Mouse (Mus musculus) lung, embryonic 14.5 days (tissue): Measurements from ENCODE around the gene 1700113H08Rik. TPM values are rescaled to one million over a fixed set of nuclear protein-coding genes. Genes with fewer than 3 reads are reported as not detected.

Experiments used
- ATAC-seq: fragments of 200-750 bp; cut with Nextera tagmentation; 2 replicates; pipeline ENCODE4 v1.8.0; 2017; ENCODE audit warnings: mild to moderate bottlenecking, moderate TSS enrichment, moderate library complexity; ENCODE audit not compliant: insufficient read depth
- DNase-seq: peaks from one replicate; pipeline ENCODE4 v3.0.0-alpha.2; 2015
- H3K27ac ChIP-seq: fragments of 300-500 bp; sonication (generic); 2 replicates; pipeline ENCODE4 v1.5.1; 2014; ENCODE audit warnings: low read depth, mild to moderate bottlenecking, moderate library complexity
- H3K27me3 ChIP-seq: fragments of 300-500 bp; sonication (generic); 2 replicates; pipeline ENCODE4 v1.6.1; 2014; ENCODE audit warnings: low read length, control low read depth; ENCODE audit not compliant: insufficient read depth
- H3K36me3 ChIP-seq: fragments of 300-500 bp; sonication (generic); 2 replicates; pipeline ENCODE4 v1.6.1; 2014; ENCODE audit warnings: control low read depth; ENCODE audit not compliant: insufficient read depth
- H3K4me1 ChIP-seq: fragments of 300-500 bp; sonication (generic); 2 replicates; pipeline ENCODE4 v1.6.1; 2014; ENCODE audit warnings: antibody characterized with exemption, control low read depth; ENCODE audit not compliant: insufficient read depth
- H3K4me2 ChIP-seq: fragments of 300-500 bp; sonication (generic); 2 replicates; pipeline ENCODE4 v1.6.1; 2014; ENCODE audit warnings: mild to moderate bottlenecking
- H3K4me3 ChIP-seq: fragments of 300-500 bp; sonication (generic); 2 replicates; pipeline ENCODE4 v1.5.1; 2014; ENCODE audit warnings: low read depth, low read length
- H3K9ac ChIP-seq: fragments of 300-500 bp; sonication (generic); 2 replicates; pipeline ENCODE4 v1.6.1; 2014
- H3K9me3 ChIP-seq: fragments of 300-500 bp; sonication (generic); 2 replicates; pipeline ENCODE4 v1.6.1; 2016; ENCODE audit warnings: low read depth, low read length, control low read depth
- CTCF ChIP-seq: IDR thresholded peaks from 2 replicates; pipeline ENCODE4 v1.5.1; 2016; ENCODE audit warnings: antibody characterized with exemption, low read depth
- WGBS: fragments of 180-500 bp; shearing (Covaris S2); extraction: QIAGEN DNeasy Blood & Tissue Kit; methylation state at CpG from one replicate; pipeline ENCODE4 v1.1.7; 2014; 5-methylcytosine and 5-hydroxymethylcytosine counted together
- polyA plus RNA-seq: library from polyadenylated mRNA; unstranded; fragments of >200 nt; fragmentation: Nextera tagmentation; extraction: Ambion mirVana; gene quantifications from 2 replicates; pipeline ENCODE4 v1.2.1, GENCODE M21; 2014

1700113H08Rik gene
- polyA plus RNA-seq, 1 experiment from 2014 or later = not detected

DNA sequence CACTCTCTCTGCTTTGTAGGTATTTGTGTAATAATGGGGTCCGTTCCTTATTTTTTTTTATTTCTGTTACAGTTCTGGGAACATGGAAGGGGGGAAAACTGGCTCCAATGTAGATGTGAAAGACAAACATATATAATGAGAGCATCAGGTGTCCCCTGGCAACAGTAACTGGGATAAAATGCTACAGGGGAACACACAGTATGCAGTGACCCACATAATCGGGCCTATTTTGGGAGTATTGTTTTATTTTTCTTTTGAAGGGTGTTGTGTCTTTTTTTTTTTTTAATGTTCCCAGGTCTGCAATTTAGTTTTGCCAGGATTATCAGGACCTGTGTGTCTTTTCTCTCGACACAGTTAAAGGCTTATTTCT, 44.1 kb downstream of the 1700113H08Rik start:
- ATAC-seq (no peak), DNase-seq (no peak)
- H3K27me3 ChIP-seq = no peaks in the 10 kb centered on the region
- H3K27ac ChIP-seq = no peak overlapping the region
- WGBS = 58% methylated on average over 3 of the region's 3 CpGs
- no peak for TF ChIP-seq CTCF
- no peaks in the 10 kb centered on the region for H3K4me1 ChIP-seq
- H3K9ac ChIP-seq = no peak overlapping the region
- H3K4me3 ChIP-seq = no peak overlapping the region
- no peaks in the 10 kb centered on the region for H3K9me3 ChIP-seq
- no peaks in the 10 kb centered on the region for H3K36me3 ChIP-seq
- no peak overlapping the region for H3K4me2 ChIP-seq

DNA sequence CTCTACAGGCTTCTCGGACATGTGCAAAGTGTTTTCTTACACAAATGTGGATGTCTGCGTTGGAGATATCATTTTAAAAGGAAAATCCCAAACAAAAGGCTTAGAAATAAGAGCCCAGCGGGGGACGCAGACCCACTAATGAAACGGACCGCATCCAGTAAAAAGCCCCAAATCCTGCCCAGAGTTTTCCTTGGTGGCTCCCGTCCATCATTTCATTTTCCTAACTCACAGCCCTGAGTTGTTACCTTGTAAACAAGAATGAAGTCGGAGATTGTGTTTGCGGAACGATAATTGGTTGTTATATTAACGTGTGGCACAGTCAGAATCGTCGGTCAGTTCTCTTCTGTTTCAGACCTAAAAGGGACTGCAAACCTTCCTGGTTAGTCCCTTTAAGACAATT, 44.6 kb downstream of the 1700113H08Rik start:
- Histone ChIP-seq H3K4me2 (no peak overlapping the region), H3K36me3 (no peaks in the 10 kb centered on the region), H3K4me1 (no peaks in the 10 kb centered on the region), H3K9ac (no peak overlapping the region), H3K4me3 (no peak overlapping the region), H3K27me3 (no peaks in the 10 kb centered on the region), H3K9me3 (no peaks in the 10 kb centered on the region), H3K27ac (no peak overlapping the region)
- TF ChIP-seq CTCF = no peak
- DNase-seq (no peak), ATAC-seq (no peak)
- 82% methylated on average over 13 of the region's 13 CpGs for whole genome bisulfite sequencing

- no peak for TF ChIP-seq CTCF
- WGBS = 70% methylated on average over 8 of the region's 8 CpGs
- H3K9ac ChIP-seq = no peak overlapping the region
These were observed 45.4 kb downstream of the 1700113H08Rik start for GRCm38 (mm10) chr10:87103286-87103685.

DNA sequence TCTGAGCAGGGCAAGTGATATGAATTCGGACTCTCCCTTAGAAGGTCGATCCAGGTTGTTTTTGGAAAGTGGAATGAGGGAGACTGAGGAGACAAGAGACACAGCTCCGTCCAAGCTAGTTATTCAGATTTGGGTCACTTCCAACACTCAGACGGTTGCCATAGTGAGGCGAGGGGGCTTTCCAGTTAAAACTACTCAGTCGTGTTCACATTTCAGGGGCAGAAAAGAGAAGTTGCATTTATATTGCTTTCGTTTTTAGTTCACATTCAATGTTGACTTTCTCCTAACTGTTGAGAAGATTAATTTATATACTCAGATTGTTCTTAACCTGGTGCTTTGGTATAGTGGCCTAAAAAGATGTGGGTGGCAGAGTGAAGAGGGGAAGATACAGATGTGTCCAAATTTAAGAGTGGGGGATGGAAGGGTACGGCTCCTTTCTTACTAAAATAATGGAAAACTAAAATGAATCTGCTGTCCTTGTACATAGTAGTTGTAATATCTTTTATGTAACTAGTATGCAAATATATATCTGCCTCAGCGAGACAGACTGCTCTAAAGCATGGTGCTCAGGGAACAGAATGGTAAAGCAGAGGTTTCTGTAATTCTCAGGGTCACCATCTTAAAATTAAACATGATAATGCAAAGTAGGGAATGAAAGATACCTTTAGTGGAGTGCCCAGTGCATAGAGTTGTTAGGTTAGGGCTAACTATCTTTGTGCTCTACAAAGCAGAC, 49.9 kb downstream of the 1700113H08Rik start:
- H3K4me1 ChIP-seq = no peaks in the 10 kb centered on the region
- no peaks in the 10 kb centered on the region for H3K36me3 ChIP-seq
- no peak overlapping the region for H3K4me3 ChIP-seq
- no peaks in the 10 kb centered on the region for H3K27me3 ChIP-seq
- ATAC-seq (no peak), DNase-seq (peak; percentile 13)
- H3K4me2 ChIP-seq = no peak overlapping the region
- no peak for TF ChIP-seq CTCF
- WGBS = 59% methylated on average over 9 of the region's 9 CpGs
- H3K27ac ChIP-seq = no peak overlapping the region
- H3K9me3 ChIP-seq = no peaks in the 10 kb centered on the region
- H3K9ac ChIP-seq = no peak overlapping the region

More at GRCm38 (mm10) chr10:87103286-87103685, 45.4 kb downstream of the 1700113H08Rik start:
- H3K4me3 ChIP-seq = no peak overlapping the region
- no peak for DNase-seq
- H3K27ac ChIP-seq = no peak overlapping the region
- no peaks in the 10 kb centered on the region for H3K36me3 ChIP-seq
- no peaks in the 10 kb centered on the region for H3K4me1 ChIP-seq
- no peaks in the 10 kb centered on the region for H3K9me3 ChIP-seq
- no peaks in the 10 kb centered on the region for H3K27me3 ChIP-seq
- ATAC-seq = no peak
- no peak overlapping the region for H3K4me2 ChIP-seq

DNA sequence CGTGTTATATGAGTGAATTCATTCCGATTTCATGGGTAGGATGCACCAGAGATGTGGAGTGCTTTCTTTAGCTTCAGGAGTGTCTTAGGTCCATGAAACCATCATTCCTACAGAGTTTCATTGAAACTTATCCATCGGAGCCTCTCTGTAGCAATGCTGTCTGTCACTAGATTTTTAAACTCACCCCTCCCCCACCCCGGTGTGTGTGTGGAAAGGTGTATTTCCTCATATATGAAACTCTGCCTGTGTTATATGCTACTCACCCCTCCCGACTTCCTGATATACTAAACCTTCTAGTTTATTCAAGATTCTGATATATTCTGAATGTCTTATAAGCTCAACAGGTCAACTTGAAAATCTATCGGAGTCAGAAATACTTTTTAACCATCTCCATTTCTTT, 50.5 kb downstream of the 1700113H08Rik start:
- Histone ChIP-seq H3K9me3 (no peaks in the 10 kb centered on the region), H3K4me3 (no peak overlapping the region), H3K4me2 (no peak overlapping the region), H3K9ac (no peak overlapping the region), H3K36me3 (no peaks in the 10 kb centered on the region), H3K4me1 (no peaks in the 10 kb centered on the region), H3K27ac (no peak overlapping the region), H3K27me3 (no peaks in the 10 kb centered on the region)
- no peak for TF ChIP-seq CTCF
- DNase-seq (no peak), ATAC-seq (no peak)
- WGBS = 89% methylated on average over 6 of the region's 6 CpGs

- Histone ChIP-seq H3K4me3 (no peak overlapping the region), H3K4me2 (no peak overlapping the region), H3K36me3 (no peaks in the 10 kb centered on the region), H3K27me3 (no peaks in the 10 kb centered on the region), H3K9ac (no peak overlapping the region), H3K27ac (no peak overlapping the region), H3K9me3 (no peaks in the 10 kb centered on the region), H3K4me1 (no peaks in the 10 kb centered on the region)
- 85% methylated on average over 10 of the region's 10 CpGs for WGBS
- ATAC-seq = no peak
- TF ChIP-seq CTCF = no peak
- DNase-seq = no peak
These were observed 51.4 kb downstream of the 1700113H08Rik start for GRCm38 (mm10) chr10:87109038-87109771.

DNA sequence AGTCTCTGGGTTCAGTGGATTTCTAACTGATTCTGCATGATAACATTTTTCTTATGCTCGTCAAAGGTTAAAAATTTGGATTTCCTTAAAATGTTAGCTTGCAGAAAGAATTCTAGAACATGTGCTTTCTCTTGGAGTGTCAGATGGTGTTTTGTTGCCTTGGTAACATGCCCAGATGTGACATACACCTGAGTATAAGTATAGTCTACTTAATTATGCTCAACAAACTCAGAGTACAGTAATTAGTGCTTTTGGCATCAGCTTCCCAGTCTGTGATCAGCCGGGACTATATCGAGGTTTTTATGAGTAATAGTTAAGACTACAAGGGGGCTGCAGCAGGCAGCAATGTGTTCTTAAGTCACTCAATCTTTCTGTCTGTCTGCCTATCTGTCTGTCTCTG, 53.1 kb downstream of the 1700113H08Rik start:
- H3K36me3 ChIP-seq = no peaks in the 10 kb centered on the region
- DNase-seq (no peak), ATAC-seq (no peak)
- no peak overlapping the region for H3K4me3 ChIP-seq
- no peak overlapping the region for H3K9ac ChIP-seq
- no peaks in the 10 kb centered on the region for H3K9me3 ChIP-seq
- no peaks in the 10 kb centered on the region for H3K4me1 ChIP-seq
- WGBS = 78% methylated on average over 3 of the region's 3 CpGs
- H3K27me3 ChIP-seq = no peaks in the 10 kb centered on the region
- no peak overlapping the region for H3K27ac ChIP-seq
- H3K4me2 ChIP-seq = no peak overlapping the region
- no peak for TF ChIP-seq CTCF
